Mouse (Mus musculus) forebrain, embryonic 16.5 days (tissue): ENCODE results near the gene Trak1. TPM values are rescaled to one million over a fixed set of nuclear protein-coding genes. Genes with fewer than 3 reads are reported as not detected.
A peak's percentile ranks its signal among the peaks of the same experiment; 100 is the strongest.

Source experiments
- ATAC-seq: fragments of 200-750 bp; cut with Nextera tagmentation; 2 replicates; pipeline ENCODE4 v1.8.0; 2017; ENCODE audit warnings: mild to moderate bottlenecking, moderate library complexity
- H3K27ac ChIP-seq: fragments of 300-500 bp; sonication (generic); 2 replicates; pipeline ENCODE4 v1.5.1; 2014; ENCODE audit warnings: low read length, control low read depth
- H3K27me3 ChIP-seq: fragments of 300-500 bp; sonication (generic); replicated peaks from 2 replicates; pipeline ENCODE4 v1.6.1; 2014; ENCODE audit warnings: low read length; ENCODE audit not compliant: control insufficient read depth, insufficient read depth
- H3K36me3 ChIP-seq: fragments of 300-500 bp; sonication (generic); 2 replicates; pipeline ENCODE4 v1.6.1; 2014; ENCODE audit not compliant: control insufficient read depth, insufficient read depth
- H3K4me1 ChIP-seq: fragments of 300-500 bp; sonication (generic); replicated peaks from 2 replicates; pipeline ENCODE4 v1.6.1; 2014; ENCODE audit warnings: low read length; ENCODE audit not compliant: control insufficient read depth, insufficient read depth
- H3K4me2 ChIP-seq: fragments of 300-500 bp; sonication (generic); 2 replicates; pipeline ENCODE4 v1.6.1; 2014; ENCODE audit warnings: mild to moderate bottlenecking, low read length, control low read depth
- H3K4me3 ChIP-seq: fragments of 300-500 bp; sonication (generic); replicated peaks from 2 replicates; pipeline ENCODE4 v1.5.1; 2014; ENCODE audit warnings: mild to moderate bottlenecking, low read length, control low read depth
- H3K9ac ChIP-seq: fragments of 300-500 bp; sonication (generic); replicated peaks from 2 replicates; pipeline ENCODE4 v1.6.1; 2014; ENCODE audit warnings: low read depth, low read length, control low read depth
- H3K9me3 ChIP-seq: fragments of 300-500 bp; sonication (generic); 2 replicates; pipeline ENCODE4 v1.6.1; 2016; ENCODE audit warnings: low read length; ENCODE audit not compliant: control insufficient read depth
- WGBS: fragments of 180-500 bp; shearing (Covaris S2); extraction: QIAGEN DNeasy Blood & Tissue Kit; methylation state at CpG from one replicate; pipeline ENCODE4 v1.1.7; 2014; 5-methylcytosine and 5-hydroxymethylcytosine counted together
- polyA plus RNA-seq: library from polyadenylated mRNA; unstranded; fragments of >200 nt; fragmentation: Nextera tagmentation; extraction: Ambion mirVana; gene quantifications from 2 replicates; pipeline ENCODE4 v1.2.1, GENCODE M21; 2015

Trak1 gene
- polyA plus RNA-seq, 1 experiment from 2014 or later = 85.1 TPM

DNA sequence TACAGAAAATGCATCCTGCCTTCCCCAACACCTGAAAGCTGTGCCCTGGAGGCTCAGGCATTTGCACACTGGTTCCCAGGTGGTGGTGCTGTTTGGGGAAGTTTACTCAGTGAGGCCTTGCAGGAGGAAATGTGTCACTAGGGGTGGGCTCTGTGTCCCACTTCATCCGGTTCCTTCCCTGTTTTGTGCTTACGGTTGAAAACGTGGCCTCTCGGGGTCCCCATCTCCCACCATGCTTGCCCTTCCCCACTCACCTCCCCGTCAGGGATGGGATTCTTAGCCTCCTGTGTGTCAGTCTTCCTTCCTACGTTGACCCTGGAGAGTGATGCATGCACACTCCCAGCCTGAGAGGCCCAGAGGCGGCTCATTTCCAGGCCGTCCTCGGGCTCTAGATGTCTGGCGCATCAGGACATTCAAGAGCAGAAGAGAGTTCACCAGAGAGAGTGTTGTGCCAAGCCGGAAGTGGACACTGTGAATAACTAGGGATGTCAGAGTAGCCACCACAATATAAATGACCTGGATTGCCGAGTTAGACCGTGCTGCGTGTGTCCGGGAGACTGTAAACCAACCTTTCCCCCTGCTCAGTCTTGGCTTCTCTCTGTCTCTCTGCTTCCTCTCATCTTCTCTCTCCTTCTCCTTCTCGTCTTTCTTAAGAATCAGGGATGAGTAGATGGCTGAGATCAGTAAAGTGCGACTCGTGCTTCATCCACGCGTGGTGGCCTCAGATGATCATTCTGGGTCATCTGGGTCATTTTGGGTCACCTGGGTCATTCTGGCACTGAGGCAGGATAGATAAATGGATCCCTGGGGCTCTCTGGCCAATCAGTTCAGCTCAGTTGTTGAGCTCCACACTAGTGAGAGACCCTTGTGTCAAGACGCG, 4.0 kb downstream of the Trak1 start:
- H3K4me3 ChIP-seq = no peak overlapping the region
- no peak overlapping the region for H3K27ac ChIP-seq
- H3K4me2 ChIP-seq = peak overlapping the region; percentile 2; the same call in 1 of the 2 replicates
- H3K27me3 ChIP-seq = no peaks in the 10 kb centered on the region
- no peak for ATAC-seq
- H3K9ac ChIP-seq = peak overlapping the region; percentile 17; the same call in 1 of the 2 replicates
- no peaks in the 10 kb centered on the region for H3K36me3 ChIP-seq
- WGBS = 79% methylated on average over 22 of the region's 22 CpGs
- peaks cover 52% of the 10 kb centered on the region for H3K4me1 ChIP-seq
- no peaks in the 10 kb centered on the region for H3K9me3 ChIP-seq

DNA sequence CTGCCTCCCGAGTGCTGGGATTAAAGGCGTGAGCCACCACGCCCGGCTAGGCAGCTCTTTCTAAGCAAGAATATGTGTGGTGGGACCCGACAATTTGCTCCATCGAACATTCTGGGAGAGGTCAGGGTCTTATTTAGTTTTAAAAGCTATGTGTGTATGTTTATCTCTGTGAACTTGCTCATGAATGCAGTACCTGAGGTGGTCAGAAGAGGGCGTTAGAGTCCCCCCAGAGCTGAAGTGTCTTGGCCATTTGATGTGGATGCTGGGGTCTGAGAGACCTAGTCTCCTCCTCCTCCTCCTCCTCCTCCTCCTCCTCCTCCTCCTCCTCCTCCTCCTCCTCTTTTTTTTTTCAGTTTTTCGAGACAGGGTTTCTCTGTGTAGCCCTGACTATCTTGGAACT, 5.2 kb downstream of the Trak1 start:
- no peaks in the 10 kb centered on the region for H3K9me3 ChIP-seq
- no peak overlapping the region for H3K4me2 ChIP-seq
- H3K4me1 ChIP-seq = peaks cover 47% of the 10 kb centered on the region
- H3K27me3 ChIP-seq = no peaks in the 10 kb centered on the region
- no peak for ATAC-seq
- no peaks in the 10 kb centered on the region for H3K36me3 ChIP-seq
- WGBS = 90% methylated on average over 7 of the region's 8 CpGs
- no peak overlapping the region for H3K9ac ChIP-seq
- no peak overlapping the region for H3K4me3 ChIP-seq
- no peak overlapping the region for H3K27ac ChIP-seq

DNA sequence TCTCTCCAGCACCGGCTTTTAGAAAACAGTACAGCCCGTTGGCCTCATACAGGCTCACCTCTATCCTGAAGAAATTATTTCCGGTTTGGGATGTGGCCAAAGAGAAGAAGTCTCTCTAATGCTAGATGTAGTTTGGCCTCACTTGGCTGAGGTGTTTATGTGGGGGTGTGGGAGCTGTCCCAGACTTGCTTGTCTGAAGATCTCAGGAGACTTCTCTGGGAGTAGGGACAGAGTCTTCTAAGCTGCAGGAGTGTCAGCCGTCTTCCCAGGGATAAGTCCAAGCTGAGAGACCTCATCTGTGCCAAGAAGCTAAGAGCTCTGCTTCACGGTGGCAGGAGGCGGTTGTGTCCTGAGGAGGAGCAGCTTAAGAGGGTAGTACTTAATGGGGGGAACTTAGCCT, 5.8 kb downstream of the Trak1 start:
- no peak for ATAC-seq
- Histone ChIP-seq H3K27ac (peak overlapping the region; percentile 8; the same call in 1 of the 2 replicates), H3K36me3 (no peaks in the 10 kb centered on the region), H3K9me3 (no peaks in the 10 kb centered on the region), H3K4me2 (no peak overlapping the region), H3K4me1 (peaks cover 46% of the 10 kb centered on the region), H3K9ac (no peak overlapping the region), H3K4me3 (no peak overlapping the region), H3K27me3 (no peaks in the 10 kb centered on the region)
- WGBS = 36% methylated on average over 6 of the region's 6 CpGs

DNA sequence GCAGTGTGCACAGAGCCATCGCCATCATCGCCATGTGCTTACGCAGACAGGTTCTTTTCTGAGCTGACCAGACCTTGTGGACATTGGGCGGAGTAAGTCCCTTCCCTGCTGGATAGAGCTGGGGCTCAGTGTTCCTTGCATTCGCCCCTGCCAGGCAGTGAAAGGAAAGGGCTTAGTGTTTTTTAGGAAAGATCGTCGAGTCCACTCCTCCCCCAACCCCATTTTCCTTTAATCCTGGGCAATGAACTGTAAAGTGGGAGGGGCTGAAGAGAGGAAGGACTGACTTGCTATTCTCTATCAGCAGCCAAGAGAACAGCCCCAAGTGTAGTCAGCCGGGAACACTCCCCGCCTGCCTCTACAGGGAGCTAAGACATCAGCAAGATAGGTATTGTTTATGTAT, 6.4 kb downstream of the Trak1 start:
- Histone ChIP-seq H3K4me3 (no peak overlapping the region), H3K9ac (peak overlapping the region; percentile 33; the same call in 1 of the 2 replicates), H3K27me3 (no peaks in the 10 kb centered on the region), H3K4me1 (peaks cover 40% of the 10 kb centered on the region), H3K4me2 (peak overlapping the region; percentile 27), H3K9me3 (no peaks in the 10 kb centered on the region), H3K36me3 (no peaks in the 10 kb centered on the region), H3K27ac (peak overlapping the region; percentile 31; the same call in 1 of the 2 replicates)
- peak; percentile 61 for ATAC-seq
- 13% methylated on average over 9 of the region's 9 CpGs for WGBS

DNA sequence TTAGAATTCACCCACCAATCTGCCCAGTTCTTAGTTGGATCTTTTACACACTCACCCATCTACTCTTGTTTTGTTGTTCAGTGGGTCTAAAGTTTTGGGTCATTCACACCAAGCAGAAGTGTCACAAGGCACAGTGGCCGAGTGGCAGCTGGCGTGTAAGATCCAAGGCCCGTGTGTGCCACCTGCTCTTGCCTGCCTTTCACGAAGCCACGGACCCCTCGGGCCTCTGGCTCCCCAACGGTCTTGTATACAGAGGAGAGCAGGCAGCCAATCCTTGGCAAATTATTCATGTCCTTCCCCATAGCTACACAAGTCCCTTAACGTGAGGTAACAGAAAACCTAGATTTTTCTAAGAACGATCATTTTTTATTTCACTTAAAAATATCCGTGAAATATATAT, 7.2 kb downstream of the Trak1 start:
- Histone ChIP-seq H3K4me1 (peaks cover 37% of the 10 kb centered on the region), H3K27me3 (no peaks in the 10 kb centered on the region), H3K27ac (no peak overlapping the region), H3K4me3 (no peak overlapping the region), H3K9ac (no peak overlapping the region), H3K9me3 (no peaks in the 10 kb centered on the region), H3K36me3 (no peaks in the 10 kb centered on the region), H3K4me2 (no peak overlapping the region)
- WGBS = 34% methylated on average over 10 of the region's 10 CpGs
- no peak for ATAC-seq

DNA sequence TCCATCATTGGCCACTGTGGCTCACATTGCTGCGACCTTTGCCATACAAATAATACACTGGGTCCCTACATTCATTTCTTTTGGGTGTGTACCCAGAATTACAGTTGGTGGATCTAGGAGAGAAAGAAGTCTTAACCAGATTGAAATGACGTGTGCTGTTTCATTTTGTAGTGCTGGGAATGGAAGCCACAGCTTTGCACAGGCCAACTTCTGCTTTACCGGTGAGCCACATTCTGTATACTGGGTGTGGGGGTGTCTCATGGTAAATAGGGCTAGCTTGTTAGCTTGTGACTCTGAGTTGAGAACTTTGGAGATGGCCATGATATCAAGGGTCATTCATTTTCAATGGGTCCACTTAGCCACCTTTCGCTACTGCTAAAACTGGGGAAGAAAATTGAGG, 8.2 kb downstream of the Trak1 start:
- Histone ChIP-seq H3K4me2 (no peak overlapping the region), H3K27ac (no peak overlapping the region), H3K9me3 (no peaks in the 10 kb centered on the region), H3K36me3 (no peaks in the 10 kb centered on the region), H3K4me1 (peaks cover 34% of the 10 kb centered on the region), H3K27me3 (no peaks in the 10 kb centered on the region), H3K4me3 (no peak overlapping the region), H3K9ac (no peak overlapping the region)
- no peak for ATAC-seq
- WGBS = 83% methylated on average over 4 of the region's 4 CpGs

DNA sequence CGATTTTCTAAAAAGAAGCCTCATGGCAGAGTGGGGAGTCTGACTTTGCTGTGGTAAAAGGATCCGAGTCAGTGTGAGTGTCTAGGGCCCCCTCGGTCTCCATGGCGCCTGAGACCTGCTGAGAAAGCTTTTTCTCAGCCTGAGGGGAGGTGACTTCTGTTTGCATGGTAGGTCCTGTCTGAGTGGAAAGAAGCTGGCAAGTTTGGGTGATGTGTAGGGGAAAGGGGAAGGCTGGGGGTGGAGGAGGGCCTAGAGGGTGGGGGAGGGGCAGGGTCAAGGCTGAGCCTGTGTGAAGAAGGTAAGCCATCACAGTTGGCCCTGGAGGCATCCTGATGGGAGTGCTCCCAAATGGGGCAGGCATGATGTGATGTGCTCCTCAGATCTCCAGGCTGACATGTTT, 12.0 kb downstream of the Trak1 start:
- Histone ChIP-seq H3K27ac (no peak overlapping the region), H3K9me3 (no peaks in the 10 kb centered on the region), H3K27me3 (no peaks in the 10 kb centered on the region), H3K4me3 (no peak overlapping the region), H3K36me3 (no peaks in the 10 kb centered on the region), H3K4me2 (no peak overlapping the region), H3K4me1 (peaks cover 44% of the 10 kb centered on the region), H3K9ac (no peak overlapping the region)
- 45% methylated on average over 4 of the region's 4 CpGs for WGBS
- ATAC-seq = no peak

DNA sequence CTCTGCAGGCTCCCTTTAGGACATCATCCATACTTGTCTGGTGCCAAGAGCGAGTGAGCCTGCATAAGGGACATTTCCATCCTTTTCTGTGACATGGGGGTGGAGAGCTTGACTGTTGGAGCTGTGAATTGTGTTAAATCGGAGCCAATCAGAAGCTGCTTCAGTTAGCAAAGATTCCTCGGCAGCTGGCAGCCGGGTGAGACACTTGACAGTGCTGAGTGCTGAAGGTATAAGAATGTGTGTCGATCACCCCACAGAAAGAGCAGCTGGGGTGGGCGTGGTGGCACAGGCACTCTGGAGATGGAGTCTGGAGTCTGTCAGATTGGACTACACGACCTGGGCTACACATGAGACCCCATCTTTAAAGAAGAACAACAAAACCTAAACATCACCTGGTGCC, 13.2 kb downstream of the Trak1 start:
- H3K27ac ChIP-seq = peak overlapping the region; percentile 42
- H3K9me3 ChIP-seq = no peaks in the 10 kb centered on the region
- H3K9ac ChIP-seq = 0 out of 2 replicates have a peak overlapping the region, but pooled peaks have one; percentile 19
- no peaks in the 10 kb centered on the region for H3K27me3 ChIP-seq
- no peak overlapping the region for H3K4me2 ChIP-seq
- no peak for ATAC-seq
- H3K4me3 ChIP-seq = no peak overlapping the region
- H3K36me3 ChIP-seq = no peaks in the 10 kb centered on the region
- 46% methylated on average over 7 of the region's 7 CpGs for WGBS
- peaks cover 52% of the 10 kb centered on the region for H3K4me1 ChIP-seq

DNA sequence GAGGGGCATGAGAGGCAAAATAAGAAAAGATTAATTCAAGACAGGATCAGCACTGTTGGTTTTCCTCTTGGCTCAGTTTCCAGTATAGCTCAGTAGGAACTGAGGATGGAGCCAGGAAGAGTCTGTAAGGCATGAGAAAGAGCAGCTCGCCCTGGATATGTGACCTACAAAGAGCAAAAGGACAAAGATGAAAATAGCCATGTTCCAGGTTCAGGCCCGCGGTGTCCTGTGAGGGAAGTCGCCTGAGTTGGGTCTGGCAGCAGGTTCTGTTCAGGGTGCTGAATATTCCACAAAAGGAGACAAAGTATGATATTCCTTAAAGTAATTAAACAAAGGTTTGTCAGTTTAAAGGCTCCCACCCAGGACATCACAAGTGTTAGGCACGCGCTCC, 14.5 kb downstream of the Trak1 start:
- H3K4me1 ChIP-seq = peaks cover 62% of the 10 kb centered on the region
- H3K9ac ChIP-seq = no peak overlapping the region
- H3K36me3 ChIP-seq = no peaks in the 10 kb centered on the region
- H3K4me3 ChIP-seq = no peak overlapping the region
- 54% methylated on average over 6 of the region's 6 CpGs for WGBS
- no peaks in the 10 kb centered on the region for H3K27me3 ChIP-seq
- no peaks in the 10 kb centered on the region for H3K9me3 ChIP-seq
- no peak overlapping the region for H3K4me2 ChIP-seq
- no peak for ATAC-seq
- H3K27ac ChIP-seq = peak overlapping the region; percentile 83
